Mouse (Mus musculus): ENCODE data around the gene Ost4. TPM values are rescaled to one million over a fixed set of nuclear protein-coding genes. Genes with fewer than 3 reads are reported as not detected.
"Not testable (repeated sequence)": the region's sequence is repeated elsewhere in the genome, so short reads cannot be mapped to it uniquely, and the experiment has no call there.

Ost4 gene
- polyA plus RNA-seq, 1 experiment from 2014 or later, result 465 TPM

GRCm38 (mm10) chr5:30890375-30890774 lies 17.2 kb downstream of the Ost4 start:
- peak overlapping the region; percentile 89 for H3K4me2 ChIP-seq (ENCODE audit: low read depth, low read length)
- peak overlapping the region; percentile 91; the same call in 1 of the 2 replicates for H3K9ac ChIP-seq (ENCODE audit: low read length)
- no peak for ATAC-seq (ENCODE audit: insufficient read depth, low FRiP score)
- 43% methylated on average over 7 of the region's 7 CpGs for WGBS
- H3K36me3 ChIP-seq (ENCODE audit: control insufficient read depth, insufficient read depth, low read length), result peaks cover 9% of the 10 kb centered on the region; the same call in 1 of the 2 replicates
- H3K27me3 ChIP-seq (ENCODE audit: control insufficient read depth, insufficient read depth, low read length), result no peaks in the 10 kb centered on the region
- H3K9me3 ChIP-seq (replicated peaks; ENCODE audit: control insufficient read depth, low read length), result no peaks in the 10 kb centered on the region
- peaks cover 10% of the 10 kb centered on the region for H3K4me1 ChIP-seq (ENCODE audit: control insufficient read depth, insufficient read depth, low read length)
- H3K4me3 ChIP-seq (replicated peaks; ENCODE audit: low read length), result peak overlapping the region; percentile 88
- H3K27ac ChIP-seq (ENCODE audit: low read length), result peak overlapping the region; percentile 92; the same call in 1 of the 2 replicates

GRCm38 (mm10) chr5:30889088-30889754 lies 18.4 kb downstream of the Ost4 start:
- Histone ChIP-seq H3K9ac (ENCODE audit: low read length) (peak overlapping the region; percentile 91), H3K36me3 (ENCODE audit: control insufficient read depth, insufficient read depth, low read length) (0 out of 2 replicates have a peak, but pooled peaks cover 4% of the 10 kb centered on the region), H3K4me2 (ENCODE audit: low read depth, low read length) (peak overlapping the region; percentile 89), H3K4me3 (replicated peaks; ENCODE audit: low read length) (peak overlapping the region; percentile 88), H3K9me3 (replicated peaks; ENCODE audit: control insufficient read depth, low read length) (no peaks in the 10 kb centered on the region), H3K27me3 (ENCODE audit: control insufficient read depth, insufficient read depth, low read length) (no peaks in the 10 kb centered on the region), H3K27ac (ENCODE audit: low read length) (peak overlapping the region; percentile 92), H3K4me1 (ENCODE audit: control insufficient read depth, insufficient read depth, low read length) (peaks cover 10% of the 10 kb centered on the region)
- peak; percentile 15 for ATAC-seq (ENCODE audit: insufficient read depth, low FRiP score)
- WGBS, result 1% methylated on average over 34 of the region's 42 CpGs

GRCm38 (mm10) chr5:30888337-30889087 lies 19.1 kb downstream of the Ost4 start, which contains the start of gene Agbl5:
Gene Agbl5, plus strand, starts transcription at chr5:30888694.
- Histone ChIP-seq H3K9ac (ENCODE audit: low read length) (peak within 1 kb of the TSS; percentile 91), H3K4me1 (ENCODE audit: control insufficient read depth, insufficient read depth, low read length) (peaks cover 10% of the 10 kb centered on the region), H3K27ac (ENCODE audit: low read length) (peak within 1 kb of the TSS; percentile 92), H3K36me3 (ENCODE audit: control insufficient read depth, insufficient read depth, low read length) (0 out of 2 replicates have a peak, but pooled peaks cover 4% of the 10 kb centered on the region), H3K4me3 (replicated peaks; ENCODE audit: low read length) (peak within 1 kb of the TSS; percentile 88), H3K4me2 (ENCODE audit: low read depth, low read length) (peak within 1 kb of the TSS; percentile 89), H3K9me3 (replicated peaks; ENCODE audit: control insufficient read depth, low read length) (no peaks in the 10 kb centered on the region), H3K27me3 (ENCODE audit: control insufficient read depth, insufficient read depth, low read length) (no peaks in the 10 kb centered on the region)
- WGBS, result under 1% methylated on average over 33 of the region's 42 CpGs
- peak; percentile 92 for ATAC-seq (ENCODE audit: insufficient read depth, low FRiP score)

GRCm38 (mm10) chr5:30887858-30888336 lies 19.7 kb downstream of the Ost4 start:
- H3K4me2 ChIP-seq (ENCODE audit: low read depth, low read length), result peak overlapping the region; percentile 89
- peak; percentile 89 for ATAC-seq (ENCODE audit: insufficient read depth, low FRiP score)
- peak overlapping the region; percentile 89 for H3K9ac ChIP-seq (ENCODE audit: low read length)
- H3K27ac ChIP-seq (ENCODE audit: low read length), result peak overlapping the region; percentile 92
- WGBS, result under 1% methylated on average over 28 of the region's 28 CpGs
- no peaks in the 10 kb centered on the region for H3K27me3 ChIP-seq (ENCODE audit: control insufficient read depth, insufficient read depth, low read length)
- H3K36me3 ChIP-seq (ENCODE audit: control insufficient read depth, insufficient read depth, low read length), result 0 out of 2 replicates have a peak, but pooled peaks cover 4% of the 10 kb centered on the region
- H3K9me3 ChIP-seq (replicated peaks; ENCODE audit: control insufficient read depth, low read length), result no peaks in the 10 kb centered on the region
- peaks cover 10% of the 10 kb centered on the region for H3K4me1 ChIP-seq (ENCODE audit: control insufficient read depth, insufficient read depth, low read length)
- peak overlapping the region; percentile 88 for H3K4me3 ChIP-seq (replicated peaks; ENCODE audit: low read length)

- peaks cover 10% of the 10 kb centered on the region for H3K4me1 ChIP-seq (ENCODE audit: control insufficient read depth, insufficient read depth, low read length)
- peak overlapping the region; percentile 92 for H3K27ac ChIP-seq (ENCODE audit: low read length)
- H3K36me3 ChIP-seq (ENCODE audit: control insufficient read depth, insufficient read depth, low read length), result 0 out of 2 replicates have a peak, but pooled peaks cover 4% of the 10 kb centered on the region
- ATAC-seq (ENCODE audit: insufficient read depth, low FRiP score), result peak; percentile 35
- H3K9me3 ChIP-seq (replicated peaks; ENCODE audit: control insufficient read depth, low read length), result no peaks in the 10 kb centered on the region
- peak overlapping the region; percentile 89 for H3K4me2 ChIP-seq (ENCODE audit: low read depth, low read length)
- peak overlapping the region; percentile 88 for H3K4me3 ChIP-seq (replicated peaks; ENCODE audit: low read length)
- WGBS, result 0% methylated on average over 19 of the region's 19 CpGs
- H3K27me3 ChIP-seq (ENCODE audit: control insufficient read depth, insufficient read depth, low read length), result no peaks in the 10 kb centered on the region
- H3K9ac ChIP-seq (ENCODE audit: low read length), result peak overlapping the region; percentile 89
These were observed 20.2 kb downstream of the Ost4 start for GRCm38 (mm10) chr5:30887331-30887761.

GRCm38 (mm10) chr5:30886731-30887130 lies 20.9 kb downstream of the Ost4 start:
- peak overlapping the region; percentile 88 for H3K4me3 ChIP-seq (replicated peaks; ENCODE audit: low read length)
- H3K27ac ChIP-seq (ENCODE audit: low read length), result peak overlapping the region; percentile 92
- H3K9ac ChIP-seq (ENCODE audit: low read length), result peak overlapping the region; percentile 89; the same call in 1 of the 2 replicates
- peak overlapping the region; percentile 89 for H3K4me2 ChIP-seq (ENCODE audit: low read depth, low read length)
- 0 out of 2 replicates have a peak, but pooled peaks cover under 1% of the 10 kb centered on the region for H3K36me3 ChIP-seq (ENCODE audit: control insufficient read depth, insufficient read depth, low read length)
- no peaks in the 10 kb centered on the region for H3K27me3 ChIP-seq (ENCODE audit: control insufficient read depth, insufficient read depth, low read length)
- H3K4me1 ChIP-seq (ENCODE audit: control insufficient read depth, insufficient read depth, low read length), result peaks cover 10% of the 10 kb centered on the region
- H3K9me3 ChIP-seq (replicated peaks; ENCODE audit: control insufficient read depth, low read length), result no peaks in the 10 kb centered on the region
- ATAC-seq (ENCODE audit: insufficient read depth, low FRiP score), result no peak
- 33% methylated on average over 5 of the region's 5 CpGs for WGBS

- peaks cover 10% of the 10 kb centered on the region for H3K4me1 ChIP-seq (ENCODE audit: control insufficient read depth, insufficient read depth, low read length)
- no peak overlapping the region for H3K27ac ChIP-seq (ENCODE audit: low read length)
- H3K36me3 ChIP-seq (ENCODE audit: control insufficient read depth, insufficient read depth, low read length), result no peaks in the 10 kb centered on the region
- H3K27me3 ChIP-seq (ENCODE audit: control insufficient read depth, insufficient read depth, low read length), result no peaks in the 10 kb centered on the region
- no peaks in the 10 kb centered on the region for H3K9me3 ChIP-seq (replicated peaks; ENCODE audit: control insufficient read depth, low read length)
- peak overlapping the region; percentile 89 for H3K4me2 ChIP-seq (ENCODE audit: low read depth, low read length)
- 44% methylated on average over 4 of the region's 4 CpGs for WGBS
- no peak overlapping the region; the same call in 1 of the 2 replicates for H3K4me3 ChIP-seq (replicated peaks; ENCODE audit: low read length)
- no peak overlapping the region for H3K9ac ChIP-seq (ENCODE audit: low read length)
- ATAC-seq (ENCODE audit: insufficient read depth, low FRiP score), result no peak
These were observed 21.4 kb downstream of the Ost4 start for GRCm38 (mm10) chr5:30886209-30886608.

GRCm38 (mm10) chr5:30881839-30882238 lies 25.7 kb downstream of the Ost4 start:
- WGBS, result 84% methylated on average over 4 of the region's 4 CpGs
- H3K4me1 ChIP-seq (ENCODE audit: control insufficient read depth, insufficient read depth, low read length); H3K27me3 ChIP-seq (ENCODE audit: control insufficient read depth, insufficient read depth, low read length); H3K9ac ChIP-seq (ENCODE audit: low read length); H3K4me2 ChIP-seq (ENCODE audit: low read depth, low read length); H3K4me3 ChIP-seq (replicated peaks; ENCODE audit: low read length); ATAC-seq (ENCODE audit: insufficient read depth, low FRiP score); H3K9me3 ChIP-seq (replicated peaks; ENCODE audit: control insufficient read depth, low read length); H3K27ac ChIP-seq (ENCODE audit: low read length); H3K36me3 ChIP-seq (ENCODE audit: control insufficient read depth, insufficient read depth, low read length): not testable (repeated sequence)
